Mouse (Mus musculus) testis, postnatal 14 days (tissue): Measurements from ENCODE around the gene Kctd12b.
"Not testable (repeated sequence)": the region's sequence is repeated elsewhere in the genome, so short reads cannot be mapped to it uniquely, and the experiment has no call there.

Experiments used
- DNase-seq: peaks from one replicate; pipeline ENCODE4 v3.0.0; 2021; ENCODE audit warnings: low spot score

Kctd12b gene

DNA sequence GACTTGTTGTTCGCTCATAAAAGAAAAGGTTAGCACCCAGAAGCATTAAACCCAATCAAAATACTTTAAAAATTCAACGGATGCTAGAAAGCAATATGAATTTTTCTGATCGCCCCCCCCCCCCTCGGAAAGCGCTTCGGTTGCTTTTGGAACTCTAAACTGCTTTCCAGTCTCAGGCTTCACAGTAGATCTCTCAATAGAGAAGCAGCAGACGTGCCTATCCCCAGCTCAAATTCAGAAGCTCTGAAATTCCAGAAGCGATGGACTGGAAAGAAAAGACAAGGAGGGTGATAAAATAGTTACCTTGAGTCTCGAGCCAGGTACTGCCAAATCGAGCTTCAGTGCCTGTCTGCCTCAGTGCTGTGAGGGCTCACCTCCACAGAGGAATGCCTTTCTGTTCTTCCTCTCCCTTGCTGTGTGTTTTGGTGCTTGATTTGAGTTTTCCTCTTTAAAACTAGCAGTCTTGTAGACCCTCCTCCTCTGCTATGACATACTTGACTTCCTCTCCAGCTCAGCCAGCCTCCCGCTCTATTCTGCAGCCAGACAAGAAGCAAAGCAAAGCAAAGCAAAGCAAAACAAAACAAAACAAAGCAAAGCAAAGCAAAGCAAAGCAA is at the start of gene Kctd12b:
Gene Kctd12b, minus strand, starts transcription at position 610 of the 614 bp plus-strand sequence.
- DNase-seq, result peak; percentile 3

DNA sequence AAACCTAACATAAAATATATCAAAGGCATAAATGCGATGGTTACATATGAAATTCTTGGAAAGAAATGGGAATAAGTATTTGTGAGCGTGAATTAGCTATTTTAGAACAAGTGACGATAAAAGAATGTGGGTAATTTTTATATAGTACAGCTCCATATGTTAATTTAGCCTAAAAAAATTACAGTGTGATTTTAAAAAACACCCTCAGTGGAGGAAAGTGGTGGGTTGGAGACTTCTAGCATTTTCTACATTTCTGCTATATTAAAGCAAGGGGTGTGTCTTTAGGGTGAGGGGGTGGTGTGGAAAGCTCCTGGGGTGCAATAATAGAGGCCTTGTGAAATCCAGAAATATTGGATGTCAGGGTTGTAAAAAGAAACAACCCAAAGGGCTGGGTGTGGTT is 46.3 kb upstream of the Kctd12b start:
- no peak for DNase-seq

DNA sequence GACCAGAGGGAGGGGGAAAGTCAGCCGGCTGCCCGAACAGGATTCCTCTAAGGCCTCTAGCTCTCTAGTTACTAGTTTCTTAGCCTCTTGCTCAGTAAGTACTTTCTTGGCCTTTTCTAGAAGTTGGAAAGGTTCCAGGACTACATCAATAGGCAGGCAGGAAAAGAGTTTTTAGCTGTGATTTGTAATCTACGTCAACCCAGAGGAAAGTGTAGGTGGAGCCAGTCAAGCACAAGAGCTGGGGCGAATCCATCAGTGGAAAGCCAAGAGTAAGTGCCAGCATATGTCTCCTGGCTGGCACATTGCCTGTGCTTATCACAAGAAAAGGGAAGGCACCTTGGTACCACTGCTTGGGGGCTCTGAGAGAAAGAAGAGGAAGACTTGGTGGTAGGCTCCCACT is 39.5 kb upstream of the Kctd12b start:
- no peak for DNase-seq

DNA sequence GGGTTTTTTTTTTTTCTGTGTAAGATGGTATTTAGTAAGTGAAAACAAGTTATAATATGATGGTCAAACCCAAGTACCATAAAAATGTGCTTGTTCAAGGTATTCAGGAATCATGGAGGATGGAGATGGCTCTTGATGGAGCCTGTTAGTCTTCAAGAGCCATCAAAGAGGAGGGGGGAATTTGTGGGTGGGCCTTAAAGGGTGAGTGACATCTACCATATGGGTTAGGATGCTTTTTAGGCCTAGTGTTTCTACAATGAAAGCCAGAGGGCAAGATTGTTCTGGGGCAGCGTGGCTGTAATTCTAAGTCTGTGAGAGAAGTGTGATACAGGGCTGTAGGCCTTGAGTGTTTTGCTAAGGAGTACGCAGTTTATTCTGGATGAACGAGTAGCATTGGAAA is 28.2 kb upstream of the Kctd12b start:
- no peak for DNase-seq

DNA sequence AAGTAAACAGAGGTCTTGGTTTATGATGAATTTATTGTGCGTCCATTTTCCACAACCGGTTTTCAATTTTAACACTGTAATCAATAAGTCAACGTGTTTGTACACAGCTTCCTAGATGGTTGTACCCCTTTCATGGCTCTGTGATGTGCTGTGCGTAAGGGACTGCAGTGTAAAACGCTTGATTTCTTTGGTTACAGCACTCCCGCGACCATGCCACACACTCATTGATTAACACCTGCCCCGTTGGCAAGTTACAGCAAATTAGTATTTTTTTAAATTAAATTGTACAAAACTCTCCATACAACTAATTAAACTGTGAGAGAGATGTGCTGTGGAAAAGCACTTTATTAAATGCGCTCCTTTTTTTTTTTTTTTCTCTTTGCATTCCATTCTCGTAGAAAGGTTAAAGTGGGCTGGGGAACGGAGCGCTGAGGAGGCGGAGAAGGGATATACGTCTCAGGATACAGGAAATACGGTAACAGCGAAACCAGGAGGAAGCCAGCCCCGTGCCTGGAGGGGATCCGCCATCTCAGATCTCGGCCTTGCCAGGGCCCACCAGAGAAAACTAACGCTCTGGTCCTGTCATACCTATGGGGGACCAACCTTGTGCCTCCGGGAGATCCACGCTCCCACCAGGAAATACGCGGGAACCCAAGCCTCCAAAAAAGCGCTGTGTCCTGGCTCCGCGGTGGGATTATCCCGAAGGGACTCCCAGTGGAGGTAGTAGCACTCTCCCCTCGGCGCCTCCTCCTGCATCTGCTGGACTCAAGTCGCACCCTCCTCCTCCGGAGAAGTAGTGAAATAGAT is 27.1 kb upstream of the Kctd12b start, which contains the start of gene Nbdy:
Gene Nbdy, plus strand, starts transcription at position 481 of the 807 bp plus-strand sequence.
- DNase-seq, result peak; percentile 55

DNA sequence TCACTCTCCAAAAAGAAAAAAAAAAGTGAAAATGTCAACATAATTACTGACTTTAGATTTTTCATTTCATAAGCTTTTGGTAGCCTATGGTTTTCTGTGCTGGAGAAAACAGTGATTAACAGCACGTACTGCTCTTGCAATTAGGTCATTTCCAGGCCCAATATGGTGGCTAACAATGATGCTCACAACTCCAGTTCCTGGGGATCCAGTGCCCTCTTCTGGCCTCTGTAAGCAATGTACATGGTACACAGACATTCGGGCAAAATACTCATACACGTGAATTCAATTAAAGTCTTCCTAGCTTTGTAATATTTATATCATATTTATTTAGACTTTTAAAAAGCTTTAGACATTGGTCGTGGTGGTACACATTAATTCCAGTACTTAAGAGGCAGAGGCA is 23.4 kb upstream of the Kctd12b start:
- no peak for DNase-seq

DNA sequence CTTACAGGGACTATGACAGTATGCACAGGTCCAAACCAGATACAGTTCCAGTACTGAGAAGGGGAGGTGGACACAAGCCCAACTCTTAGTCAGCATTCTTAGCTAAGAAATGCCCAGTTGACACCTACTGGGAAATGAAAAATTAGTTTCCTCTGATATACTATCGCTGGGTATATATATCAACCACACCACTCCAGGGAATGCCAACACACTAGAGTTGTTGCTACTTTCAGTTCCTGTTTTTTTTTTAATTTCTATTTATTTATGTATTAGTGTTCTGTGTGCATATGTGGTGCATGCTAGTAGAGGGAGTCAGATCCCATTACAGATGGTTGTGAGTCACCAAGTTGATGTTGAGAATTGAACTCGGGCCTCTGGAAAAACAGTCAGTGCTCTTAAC is 20.5 kb upstream of the Kctd12b start:
- DNase-seq, result no peak

DNA sequence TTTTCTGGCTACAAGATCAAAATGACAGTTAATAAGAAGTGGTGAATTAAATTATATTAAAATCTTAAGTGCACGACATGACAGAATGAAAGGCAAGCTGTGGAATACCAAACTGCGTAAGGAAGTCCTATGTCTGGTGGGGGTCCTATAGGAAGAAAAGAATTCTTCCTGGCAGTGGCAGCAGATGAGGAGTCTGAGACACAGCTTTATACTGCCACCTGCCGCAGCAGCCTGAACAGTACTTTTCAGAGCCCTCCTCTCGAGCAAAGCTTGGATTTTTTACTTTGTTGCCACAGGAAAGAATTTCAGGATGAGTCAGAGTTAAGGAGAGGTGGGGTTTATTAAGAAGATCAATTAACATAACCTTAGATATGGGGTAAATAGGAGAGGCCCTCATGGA is 11.5 kb upstream of the Kctd12b start:
- DNase-seq, result no peak

DNA sequence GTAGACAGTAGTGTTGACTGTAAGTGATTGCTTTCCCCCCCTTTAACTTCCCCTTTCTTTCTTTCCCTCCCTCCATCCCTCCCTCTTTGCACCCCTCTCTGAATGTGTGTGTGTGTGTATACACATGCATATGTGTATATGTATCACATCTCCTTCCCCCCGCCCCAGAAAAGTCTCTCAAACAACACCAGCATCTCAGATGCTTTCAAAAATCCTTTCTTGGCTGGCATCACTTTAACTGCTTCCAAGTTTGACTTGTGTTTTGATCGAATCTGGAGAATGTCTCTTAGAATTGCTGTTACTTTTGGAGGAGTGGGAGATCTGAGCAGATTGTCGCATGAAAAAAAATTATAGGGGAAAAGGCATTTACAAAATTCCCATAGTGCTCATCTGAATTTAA is 4.3 kb upstream of the Kctd12b start:
- no peak for DNase-seq

DNA sequence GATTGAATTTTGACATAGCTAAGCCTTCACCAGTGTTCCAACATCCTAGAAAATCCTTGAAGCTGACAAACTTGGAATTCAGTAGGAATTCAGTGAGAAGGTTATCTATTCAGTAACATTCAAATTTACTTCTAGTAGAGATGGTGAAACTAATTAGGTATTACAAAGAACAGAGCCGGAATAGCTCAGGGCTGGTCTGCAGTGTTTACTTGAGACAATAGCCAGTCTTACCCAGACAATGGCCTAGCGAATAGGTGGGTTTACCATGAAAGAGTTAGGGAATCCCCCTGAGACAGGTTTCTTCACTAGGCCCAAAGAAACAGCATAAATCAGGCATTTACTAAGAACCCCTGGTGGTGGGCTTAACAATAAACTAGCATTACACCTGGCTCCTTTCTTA is 28.0 kb downstream of the Kctd12b start:
- not testable (repeated sequence) for DNase-seq

DNA sequence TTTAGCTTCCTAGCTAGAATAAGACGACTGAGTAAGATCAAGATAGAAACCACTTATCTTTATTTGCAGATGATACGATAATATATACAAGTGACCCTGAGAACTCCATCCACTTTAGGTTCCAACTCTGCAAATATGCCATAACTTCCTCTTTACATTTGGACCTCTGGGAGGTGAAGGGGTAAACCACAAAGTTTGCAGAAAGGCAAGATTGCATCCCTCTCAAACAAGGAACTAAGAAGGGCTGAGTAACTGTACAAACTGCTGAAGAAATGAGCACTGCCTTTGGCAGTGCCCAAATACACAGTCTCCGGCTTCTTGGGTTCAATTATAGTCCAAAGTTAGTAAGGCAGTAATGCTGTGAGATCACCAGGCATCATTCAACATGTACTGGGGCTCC is 31.3 kb downstream of the Kctd12b start:
- no peak for DNase-seq

DNA sequence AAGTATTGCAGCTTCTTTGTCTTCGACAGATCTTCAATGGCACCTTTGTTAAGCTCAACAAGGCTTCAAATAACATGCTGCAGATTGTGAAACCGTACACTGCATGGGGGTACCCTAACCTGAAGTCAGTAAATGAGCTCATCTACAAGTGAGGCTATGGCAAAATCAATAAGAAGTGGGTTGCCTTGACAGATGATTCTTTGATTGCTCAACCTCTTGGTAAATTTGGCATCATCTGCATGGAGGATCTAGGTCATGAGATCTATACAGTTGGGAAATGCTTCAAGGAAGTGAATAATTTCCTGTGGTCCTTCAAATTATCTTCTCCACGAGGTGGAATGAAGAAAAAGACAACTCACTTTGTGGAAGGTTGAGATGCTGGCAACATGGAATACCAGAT is 39.2 kb downstream of the Kctd12b start:
- DNase-seq, result no peak

DNA sequence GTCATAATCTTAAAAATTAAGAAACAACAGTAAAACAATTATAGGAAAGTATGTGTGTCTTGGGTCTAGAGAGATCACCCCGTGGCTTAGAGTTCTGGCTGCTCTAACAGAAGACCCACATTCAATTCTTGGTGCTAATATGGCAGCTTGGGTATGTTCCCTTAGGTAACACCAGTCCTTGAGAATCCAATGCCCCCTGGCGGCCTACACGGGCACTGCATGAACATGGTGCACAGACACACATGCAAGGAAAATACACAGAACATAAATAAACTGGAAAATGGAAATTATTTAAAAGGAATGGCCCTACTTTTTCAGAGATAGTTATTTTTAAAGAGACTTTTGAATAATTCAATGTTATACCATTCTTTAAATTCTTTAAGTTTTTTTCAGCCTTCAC is 55.6 kb downstream of the Kctd12b start:
- no peak for DNase-seq

DNA sequence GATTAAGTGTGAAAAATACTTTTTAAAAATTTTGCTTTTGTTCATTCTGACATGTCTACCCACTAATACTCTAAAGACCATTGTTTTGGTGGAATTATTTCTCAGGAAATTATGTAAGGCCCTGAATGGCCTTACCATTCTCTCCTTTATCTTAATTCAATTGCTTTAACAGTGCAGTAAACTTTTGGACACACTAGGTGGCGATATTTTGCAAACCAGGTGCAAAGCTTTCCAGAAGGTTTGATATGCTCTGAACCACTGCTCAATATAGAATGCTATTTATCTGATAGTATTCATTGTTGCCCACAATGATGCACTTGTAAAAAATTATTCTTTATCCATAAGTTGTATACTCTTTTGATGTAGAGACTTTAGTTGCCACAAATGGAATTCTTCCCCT is 59.9 kb downstream of the Kctd12b start:
- no peak for DNase-seq
